Mouse (Mus musculus): ENCODE data around the gene Basp1.

GRCm38 (mm10) chr15:25400276-25400675, 13.3 kb downstream of the Basp1 start:
- TF ChIP-seq EP300 (IDR thresholded peaks at IDR 0.05; ENCODE audit: low read depth) (no peak), CTCF (IDR thresholded peaks at IDR 0.05; ENCODE audit: low read depth) (no peak)
